Mouse (Mus musculus) midbrain, embryonic 14.5 days (tissue): ENCODE measurements around the gene Bahd1. TPM values are rescaled to one million over a fixed set of nuclear protein-coding genes. Genes with fewer than 3 reads are reported as not detected.

Experiments
- ATAC-seq: fragments of 200-750 bp; cut with Nextera tagmentation; 2 replicates; pipeline ENCODE4 v1.8.0; 2017; ENCODE audit warnings: moderate number of reproducible peaks, moderate library complexity; ENCODE audit not compliant: low FRiP score, low TSS enrichment
- DNase-seq: peaks from one replicate; pipeline ENCODE4 v3.0.0-alpha.2; 2015
- H3K27ac ChIP-seq: fragments of 300-500 bp; sonication (generic); replicated peaks from 2 replicates; pipeline ENCODE4 v1.5.1; 2014; ENCODE audit warnings: mild to moderate bottlenecking, low read depth, low read length, moderate library complexity
- H3K27me3 ChIP-seq: fragments of 300-500 bp; sonication (generic); 2 replicates; pipeline ENCODE4 v1.6.1; 2014; ENCODE audit warnings: low read length, control low read depth, mixed read lengths; ENCODE audit not compliant: control insufficient read depth, insufficient read depth
- H3K36me3 ChIP-seq: fragments of 300-500 bp; sonication (generic); 2 replicates; pipeline ENCODE4 v1.6.1; 2014; ENCODE audit warnings: low read length, control low read depth; ENCODE audit not compliant: control insufficient read depth, insufficient read depth
- H3K4me1 ChIP-seq: fragments of 300-500 bp; sonication (generic); 2 replicates; pipeline ENCODE4 v1.6.1; 2014; ENCODE audit warnings: mild to moderate bottlenecking, antibody characterized with exemption, low read length, control low read depth; ENCODE audit not compliant: control insufficient read depth, insufficient read depth
- H3K4me2 ChIP-seq: fragments of 300-500 bp; sonication (generic); 2 replicates; pipeline ENCODE4 v1.6.1; 2014; ENCODE audit warnings: mild to moderate bottlenecking, low read length, moderate library complexity
- H3K4me3 ChIP-seq: fragments of 300-500 bp; sonication (generic); replicated peaks from 2 replicates; pipeline ENCODE4 v1.5.1; 2014; ENCODE audit warnings: low read depth, low read length
- H3K9ac ChIP-seq: fragments of 300-500 bp; sonication (generic); replicated peaks from 2 replicates; pipeline ENCODE4 v1.6.1; 2014; ENCODE audit warnings: mild to moderate bottlenecking, low read length, moderate library complexity
- H3K9me3 ChIP-seq: fragments of 300-500 bp; sonication (generic); 2 replicates; pipeline ENCODE4 v1.6.1; 2016; ENCODE audit warnings: low read length, control low read depth, mixed read lengths; ENCODE audit not compliant: control insufficient read depth
- WGBS: fragments of 180-500 bp; shearing (Covaris S2); extraction: QIAGEN DNeasy Blood & Tissue Kit; methylation state at CpG from one replicate; pipeline ENCODE4 v1.1.7; 2014; 5-methylcytosine and 5-hydroxymethylcytosine counted together
- polyA plus RNA-seq: library from polyadenylated mRNA; unstranded; fragments of >200 nt; fragmentation: Nextera tagmentation; extraction: Ambion mirVana; gene quantifications from 2 replicates; pipeline ENCODE4 v1.2.1, GENCODE M21; 2014

Gene Bahd1
- polyA plus RNA-seq, 1 experiment from 2014 or later, result 2.0 TPM

GRCm38 (mm10) chr2:118895990-118896913, 3.9 kb upstream of the Bahd1 start:
- Histone ChIP-seq H3K27me3 (peaks cover 60% of the 10 kb centered on the region), H3K9me3 (no peaks in the 10 kb centered on the region), H3K36me3 (no peaks in the 10 kb centered on the region), H3K4me1 (peaks cover 26% of the 10 kb centered on the region), H3K9ac (0 out of 2 replicates have a peak overlapping the region, but pooled peaks have one; percentile 39), H3K4me3 (peak overlapping the region; percentile 35), H3K4me2 (peak overlapping the region; percentile 65), H3K27ac (no peak overlapping the region)
- no peak for ATAC-seq
- under 1% methylated on average over 38 of the region's 38 CpGs for WGBS
- peak; percentile 63 for DNase-seq

GRCm38 (mm10) chr2:118896914-118897291, 3.3 kb upstream of the Bahd1 start:
- WGBS, result under 1% methylated on average over 13 of the region's 13 CpGs
- no peak for DNase-seq
- peaks cover 60% of the 10 kb centered on the region for H3K27me3 ChIP-seq

GRCm38 (mm10) chr2:118897392-118897791, 2.8 kb upstream of the Bahd1 start:
- 2% methylated on average over 7 of the region's 7 CpGs for WGBS
- DNase-seq, result peak; percentile 48
- Histone ChIP-seq H3K4me2 (peak overlapping the region; percentile 65), H3K27ac (no peak overlapping the region), H3K4me3 (peak overlapping the region; percentile 35; the same call in 1 of the 2 replicates), H3K9me3 (no peaks in the 10 kb centered on the region), H3K36me3 (no peaks in the 10 kb centered on the region), H3K9ac (peak overlapping the region; percentile 39; the same call in 1 of the 2 replicates), H3K4me1 (peaks cover 26% of the 10 kb centered on the region), H3K27me3 (peaks cover 60% of the 10 kb centered on the region)
- no peak for ATAC-seq

More at GRCm38 (mm10) chr2:118896914-118897291, 3.3 kb upstream of the Bahd1 start:
- no peak for ATAC-seq
- Histone ChIP-seq H3K27ac (no peak overlapping the region), H3K4me1 (peaks cover 26% of the 10 kb centered on the region), H3K4me3 (peak overlapping the region; percentile 35), H3K4me2 (peak overlapping the region; percentile 65), H3K9ac (peak overlapping the region; percentile 39; the same call in 1 of the 2 replicates), H3K36me3 (no peaks in the 10 kb centered on the region), H3K9me3 (no peaks in the 10 kb centered on the region)

GRCm38 (mm10) chr2:118897808-118898207, 2.4 kb upstream of the Bahd1 start:
- WGBS, result 0% methylated on average over 11 of the region's 11 CpGs
- no peak for ATAC-seq
- no peak overlapping the region for H3K4me2 ChIP-seq
- H3K9ac ChIP-seq, result 0 out of 2 replicates have a peak overlapping the region, but pooled peaks have one; percentile 9
- peaks cover 60% of the 10 kb centered on the region for H3K27me3 ChIP-seq
- no peaks in the 10 kb centered on the region for H3K36me3 ChIP-seq
- no peak overlapping the region for H3K4me3 ChIP-seq
- H3K27ac ChIP-seq, result no peak overlapping the region
- no peak for DNase-seq
- peaks cover 27% of the 10 kb centered on the region for H3K4me1 ChIP-seq
- no peaks in the 10 kb centered on the region for H3K9me3 ChIP-seq

- H3K27ac ChIP-seq, result no peak overlapping the region
- no peak for DNase-seq
Observed at GRCm38 (mm10) chr2:118898771-118899170, 1.4 kb upstream of the Bahd1 start.

GRCm38 (mm10) chr2:118899306-118899705, 871 bp upstream of the Bahd1 start:
- DNase-seq (no peak), ATAC-seq (no peak)
- H3K4me2 ChIP-seq, result no peak overlapping the region
- no peak overlapping the region for H3K27ac ChIP-seq
- WGBS, result 11% methylated on average over 7 of the region's 7 CpGs
- H3K36me3 ChIP-seq, result no peaks in the 10 kb centered on the region
- H3K4me3 ChIP-seq, result no peak overlapping the region
- no peaks in the 10 kb centered on the region for H3K9me3 ChIP-seq
- peaks cover 42% of the 10 kb centered on the region for H3K4me1 ChIP-seq
- no peak overlapping the region for H3K9ac ChIP-seq
- peaks cover 57% of the 10 kb centered on the region for H3K27me3 ChIP-seq

More at GRCm38 (mm10) chr2:118898771-118899170, 1.4 kb upstream of the Bahd1 start:
- Histone ChIP-seq H3K4me1 (peaks cover 36% of the 10 kb centered on the region), H3K9me3 (no peaks in the 10 kb centered on the region), H3K27me3 (peaks cover 57% of the 10 kb centered on the region), H3K36me3 (no peaks in the 10 kb centered on the region), H3K4me3 (no peak overlapping the region), H3K4me2 (no peak overlapping the region), H3K9ac (no peak overlapping the region)
- ATAC-seq, result no peak
- WGBS, result 5% methylated on average over 4 of the region's 4 CpGs

GRCm38 (mm10) chr2:118900826-118901140, 606 bp downstream of the Bahd1 start:
- DNase-seq, result no peak
- Histone ChIP-seq H3K4me1 (peaks cover 54% of the 10 kb centered on the region), H3K36me3 (no peaks in the 10 kb centered on the region), H3K9me3 (no peaks in the 10 kb centered on the region), H3K27me3 (peaks cover 44% of the 10 kb centered on the region), H3K9ac (peak overlapping the region; percentile 59), H3K27ac (no peak overlapping the region), H3K4me3 (peak overlapping the region; percentile 88), H3K4me2 (peak overlapping the region; percentile 99)
- ATAC-seq, result no peak
- WGBS, result under 1% methylated on average over 11 of the region's 11 CpGs

GRCm38 (mm10) chr2:118901175-118902031, 1.2 kb downstream of the Bahd1 start:
- H3K9me3 ChIP-seq, result no peaks in the 10 kb centered on the region
- peaks cover 38% of the 10 kb centered on the region for H3K27me3 ChIP-seq
- H3K36me3 ChIP-seq, result no peaks in the 10 kb centered on the region
- peaks cover 54% of the 10 kb centered on the region for H3K4me1 ChIP-seq
- DNase-seq, result peak; percentile 98
- peak overlapping the region; percentile 99 for H3K4me2 ChIP-seq
- peak overlapping the region; percentile 88 for H3K4me3 ChIP-seq
- peak overlapping the region; percentile 83 for H3K9ac ChIP-seq
- H3K27ac ChIP-seq, result peak overlapping the region; percentile 88
- peak; percentile 92 for ATAC-seq
- 1% methylated on average over 107 of the region's 120 CpGs for WGBS
